Mouse (Mus musculus) heart, postnatal 36 days (tissue): ENCODE data around the gene Scamp2. TPM values are rescaled to one million over a fixed set of nuclear protein-coding genes. Genes with fewer than 3 reads are reported as not detected.

Experiments
- DNase-seq, 2 experiments: peaks; one replicate each; pipeline ENCODE4 v3.0.0; 2021 to 2022
- intact Hi-C: fragments of 180-260 bp; cut with DNase I; formaldehyde crosslinking; loops from one replicate; pipeline ENCODE4 v1.15.1; 2025
- total RNA-seq, 2 experiments: library from RNA; stranded (reverse); gene quantifications; 2 replicates each; pipeline ENCODE4 v1.2.3; 2021

Gene Scamp2
- 10 to 100 TPM; 25.8 to 29.4 TPM for total RNA-seq

- intact Hi-C loops = loop anchor here (2.0 kb wide), 1 partner anchor 28 kb away; the partner anchor contains the start of gene Ulk3
- DNase-seq = peak; percentile 94 to 97
These were observed at the start of gene Scamp2 for GRCm38 (mm10) chr9:57560861-57561710. Scamp2 (plus strand) TSS chr9:57560943.

- DNase-seq = peak; percentile 68 to 78
- intact Hi-C loops = loop anchor here (1.0 to 5.0 kb wide), 3 partner anchors 32 to 310 kb away; no protein-coding TSS in a partner anchor
These were observed 43.6 kb upstream of the Scamp2 start for GRCm38 (mm10) chr9:57517113-57517512.

GRCm38 (mm10) chr9:57520375-57521055 lies 40.2 kb upstream of the Scamp2 start:
- no peak for DNase-seq
- intact Hi-C loops = loop anchor here (5.0 to 10.0 kb wide), 3 partner anchors 122 to 446 kb away; partner anchors contain the start of gene Sin3a

- intact Hi-C loops = loop anchor here (5.0 to 10.0 kb wide), 3 partner anchors 121 to 446 kb away; partner anchors contain the start of gene Sin3a
- DNase-seq = peak; percentile 97
These were observed 39.5 kb upstream of the Scamp2 start, which contains the start of gene Cox5a for GRCm38 (mm10) chr9:57521056-57521911. Cox5a (plus strand) TSS chr9:57521274.

GRCm38 (mm10) chr9:57522114-57522860 lies 38.5 kb upstream of the Scamp2 start:
- no peak for DNase-seq
- intact Hi-C loops = loop anchor here (2.0 to 10.0 kb wide), 4 partner anchors 120 to 447 kb away; partner anchors contain the start of gene Sin3a

GRCm38 (mm10) chr9:57522861-57523246 lies 37.9 kb upstream of the Scamp2 start:
- intact Hi-C loops = loop anchor here (2.0 to 10.0 kb wide), 4 partner anchors 119 to 448 kb away; partner anchors contain the start of gene Sin3a
- no peak for DNase-seq

GRCm38 (mm10) chr9:57523754-57524153 lies 37.0 kb upstream of the Scamp2 start:
- intact Hi-C loops = loop anchor here (2.0 to 10.0 kb wide), 4 partner anchors 119 to 449 kb away; partner anchors contain the start of gene Sin3a
- no peak for DNase-seq

- no peak for DNase-seq
- intact Hi-C loops = loop anchor here (5.0 to 10.0 kb wide), 3 partner anchors 118 to 450 kb away; partner anchors contain the start of gene Sin3a
These were observed 36.3 kb upstream of the Scamp2 start for GRCm38 (mm10) chr9:57524439-57524838.

GRCm38 (mm10) chr9:57525516-57525915 lies 35.2 kb upstream of the Scamp2 start:
- DNase-seq = no peak
- intact Hi-C loops = loop anchor here (10.0 kb wide), 2 partner anchors 229 to 451 kb away; partner anchors contain the start of gene Sin3a

GRCm38 (mm10) chr9:57526435-57526834 lies 34.3 kb upstream of the Scamp2 start:
- intact Hi-C loops = loop anchor here (10.0 kb wide), 2 partner anchors 228 to 452 kb away; partner anchors contain the start of gene Sin3a
- no peak for DNase-seq

GRCm38 (mm10) chr9:57531946-57532345 lies 28.8 kb upstream of the Scamp2 start:
- no peak for DNase-seq
- intact Hi-C loops = no loop called here

- intact Hi-C loops = no loop called here
- no peak for DNase-seq
These were observed 24.4 kb upstream of the Scamp2 start for GRCm38 (mm10) chr9:57536362-57536761.

GRCm38 (mm10) chr9:57537044-57537727 lies 23.6 kb upstream of the Scamp2 start, which contains the start of gene Fam219b:
Fam219b (plus strand) TSS chr9:57537528.
- peak; percentile 88 to 89 for DNase-seq
- intact Hi-C loops = no loop called here

GRCm38 (mm10) chr9:57537728-57538181 lies 23.0 kb upstream of the Scamp2 start:
- DNase-seq = peak; percentile 41 to 59
- intact Hi-C loops = no loop called here

GRCm38 (mm10) chr9:57539550-57539949 lies 21.2 kb upstream of the Scamp2 start:
- no peak for DNase-seq
- intact Hi-C loops = no loop called here

- intact Hi-C loops = loop anchor here (1.0 to 5.0 kb wide), 6 partner anchors 21 to 221 kb away; partner anchors contain the start of gene Ulk3
- DNase-seq = peak in 1 of 2 experiments; percentile 64
These were observed 19.4 kb upstream of the Scamp2 start for GRCm38 (mm10) chr9:57541312-57541711.

GRCm38 (mm10) chr9:57543951-57544350 lies 16.8 kb upstream of the Scamp2 start:
- DNase-seq = no peak
- intact Hi-C loops = loop anchor here (5.0 kb wide), 3 partner anchors 98 to 218 kb away; no protein-coding TSS in a partner anchor

GRCm38 (mm10) chr9:57547287-57547686 lies 13.5 kb upstream of the Scamp2 start:
- DNase-seq = peak; percentile 59 to 69
- intact Hi-C loops = no loop called here
